Mouse (Mus musculus) liver, embryonic 14.5 days (tissue): ENCODE results near the gene Gm10840.

Source experiments
- CTCF ChIP-seq: IDR thresholded peaks from 2 replicates; pipeline ENCODE4 v1.5.1; 2016; ENCODE audit warnings: antibody characterized with exemption, low read depth, control low read depth
- EP300 ChIP-seq: IDR thresholded peaks from 2 replicates; pipeline ENCODE4 v1.6.1; 2016; ENCODE audit warnings: antibody characterized with exemption, low read depth

- TF ChIP-seq CTCF (no peak), EP300 (no peak)
Measured at GRCm38 (mm10) chr11:106159921-106160840, 469 bp upstream of the Gm10840 start.
